Mouse (Mus musculus): ENCODE measurements around the gene 4833427G06Rik. TPM values are rescaled to one million over a fixed set of nuclear protein-coding genes. Genes with fewer than 3 reads are reported as not detected.

The 4833427G06Rik gene
- polyA plus RNA-seq, 1 experiment from 2014 or later = not detected

DNA sequence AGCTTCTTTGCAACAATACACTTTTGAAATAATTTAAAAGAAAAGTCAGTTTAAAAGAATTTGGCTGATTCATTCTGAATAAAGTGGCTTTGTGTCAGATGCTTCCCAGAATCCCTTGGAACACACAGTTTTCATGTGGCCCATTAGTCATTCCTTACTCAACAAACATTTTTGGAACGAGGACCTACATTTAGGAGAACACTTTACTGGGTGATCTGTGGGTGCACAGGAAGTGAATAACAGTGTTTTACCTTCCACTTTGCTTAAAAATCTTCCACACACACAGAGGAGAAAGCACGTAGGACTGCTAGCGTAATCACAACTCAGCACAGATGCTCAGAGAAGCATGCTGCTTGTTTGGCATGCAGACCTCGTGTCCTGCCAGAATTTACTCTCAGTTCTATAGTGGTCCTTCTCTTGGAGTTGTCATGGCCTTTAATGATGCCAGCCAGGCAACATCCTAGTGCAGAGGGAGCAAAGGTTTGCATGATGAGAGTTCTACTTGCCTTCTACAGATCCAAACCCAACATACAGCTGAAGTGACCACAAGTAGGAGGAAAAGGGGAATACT is 42.8 kb downstream of the 4833427G06Rik start:
- no peak overlapping the region for H3K4me2 ChIP-seq (ENCODE audit: low read depth, low read length)
- no peaks in the 10 kb centered on the region for H3K9me3 ChIP-seq (replicated peaks; ENCODE audit: control insufficient read depth, low read length)
- H3K36me3 ChIP-seq (replicated peaks; ENCODE audit: control insufficient read depth, insufficient read depth, low read depth, low read length) = no peaks in the 10 kb centered on the region
- H3K9ac ChIP-seq (replicated peaks; ENCODE audit: low read length) = no peak overlapping the region
- DNase-seq (ENCODE audit: low spot score) (no peak), ATAC-seq (replicated peaks; ENCODE audit: insufficient number of reproducible peaks, low FRiP score, low TSS enrichment, low read depth) (no peak)
- no peak overlapping the region for H3K27ac ChIP-seq (replicated peaks; ENCODE audit: low read depth, low read length)
- H3K4me1 ChIP-seq (ENCODE audit: control insufficient read depth, insufficient read depth, low read length) = no peaks in the 10 kb centered on the region
- H3K4me3 ChIP-seq (ENCODE audit: low read depth, low read length) = no peak overlapping the region
- 79% methylated on average over 4 of the region's 4 CpGs for WGBS
- no peaks in the 10 kb centered on the region for H3K27me3 ChIP-seq (ENCODE audit: control insufficient read depth, insufficient read depth, low read length)

DNA sequence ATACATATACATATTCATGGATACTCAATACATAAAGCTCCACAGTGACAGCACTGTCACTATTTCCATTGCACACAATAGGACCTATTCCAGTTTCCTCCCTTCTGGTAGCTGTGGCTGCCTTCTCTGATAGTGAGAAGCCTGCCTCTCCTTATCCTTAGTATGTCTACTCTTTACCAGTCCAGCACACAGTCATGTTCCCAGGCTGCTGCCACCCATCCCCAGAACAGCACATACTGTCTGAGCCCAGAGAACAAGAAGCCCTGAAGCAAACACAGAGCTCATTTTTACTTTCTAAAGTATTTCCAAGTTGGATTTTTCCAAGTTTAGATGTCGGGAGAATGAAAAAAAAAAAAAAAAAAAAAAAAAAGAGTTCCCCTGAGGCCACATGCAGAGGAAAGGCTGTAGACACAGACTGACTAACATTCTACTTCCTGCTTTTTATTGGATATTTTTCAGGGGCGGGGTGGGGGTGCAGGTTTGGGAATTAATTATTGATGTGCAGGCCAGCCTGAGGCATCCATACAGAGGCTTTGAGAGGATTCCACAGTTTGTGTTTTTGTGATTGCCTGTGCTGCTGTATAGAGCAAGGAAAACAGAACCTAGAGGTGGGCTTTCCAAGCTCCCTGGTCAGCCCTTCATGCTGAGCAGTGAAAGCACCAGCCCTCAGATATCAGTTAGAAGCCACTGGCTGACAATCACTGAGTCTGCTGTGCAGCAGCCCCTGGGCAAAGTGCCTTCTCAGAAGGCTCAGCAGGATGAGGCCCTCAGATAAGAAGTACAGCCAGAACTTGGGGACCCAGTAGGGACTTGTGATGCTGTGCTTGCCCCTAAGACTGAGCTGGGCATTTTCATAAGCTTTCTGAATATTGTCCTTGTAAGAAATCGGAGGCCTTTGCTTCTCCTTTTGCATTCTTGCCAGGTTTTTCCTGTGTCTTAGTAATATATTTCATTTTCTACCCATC is 45.2 kb downstream of the 4833427G06Rik start:
- DNase-seq (ENCODE audit: low spot score) (no peak), ATAC-seq (replicated peaks; ENCODE audit: insufficient number of reproducible peaks, low FRiP score, low TSS enrichment, low read depth) (no peak)
- H3K4me2 ChIP-seq (ENCODE audit: low read depth, low read length) = no peak overlapping the region
- no peaks in the 10 kb centered on the region for H3K4me1 ChIP-seq (ENCODE audit: control insufficient read depth, insufficient read depth, low read length)
- no peak overlapping the region for H3K4me3 ChIP-seq (ENCODE audit: low read depth, low read length)
- 65% methylated on average over 3 of the region's 3 CpGs for WGBS
- no peaks in the 10 kb centered on the region for H3K9me3 ChIP-seq (replicated peaks; ENCODE audit: control insufficient read depth, low read length)
- no peak overlapping the region for H3K27ac ChIP-seq (replicated peaks; ENCODE audit: low read depth, low read length)
- no peaks in the 10 kb centered on the region for H3K27me3 ChIP-seq (ENCODE audit: control insufficient read depth, insufficient read depth, low read length)
- H3K36me3 ChIP-seq (replicated peaks; ENCODE audit: control insufficient read depth, insufficient read depth, low read depth, low read length) = no peaks in the 10 kb centered on the region
- H3K9ac ChIP-seq (replicated peaks; ENCODE audit: low read length) = no peak overlapping the region

DNA sequence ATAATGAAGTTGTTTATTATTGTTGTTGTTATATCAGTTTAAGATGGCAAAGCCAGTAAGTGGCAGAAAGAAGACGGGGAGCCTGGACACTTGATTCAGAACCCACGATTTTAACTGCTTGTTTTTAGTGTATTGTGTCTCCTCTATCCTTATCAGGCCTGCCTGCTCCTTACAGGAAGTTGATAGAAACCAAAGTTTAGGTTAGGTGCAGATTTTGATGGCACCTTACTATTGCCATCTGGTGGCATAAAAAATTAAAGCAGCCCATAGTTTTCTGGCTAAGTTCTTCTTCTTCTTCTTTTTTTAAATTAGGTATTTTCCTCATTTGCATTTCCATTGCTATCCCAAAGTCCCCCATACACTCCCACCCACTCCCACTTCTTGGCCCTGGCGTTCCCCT is 49.7 kb downstream of the 4833427G06Rik start:
- H3K27me3 ChIP-seq (ENCODE audit: control insufficient read depth, insufficient read depth, low read length) = no peaks in the 10 kb centered on the region
- WGBS = 77% methylated on average over 3 of the region's 3 CpGs
- no peaks in the 10 kb centered on the region for H3K36me3 ChIP-seq (replicated peaks; ENCODE audit: control insufficient read depth, insufficient read depth, low read depth, low read length)
- DNase-seq (ENCODE audit: low spot score) = no peak
- no peaks in the 10 kb centered on the region for H3K9me3 ChIP-seq (replicated peaks; ENCODE audit: control insufficient read depth, low read length)
- H3K9ac ChIP-seq (replicated peaks; ENCODE audit: low read length) = no peak overlapping the region
- no peaks in the 10 kb centered on the region for H3K4me1 ChIP-seq (ENCODE audit: control insufficient read depth, insufficient read depth, low read length)
- H3K4me2 ChIP-seq (ENCODE audit: low read depth, low read length) = no peak overlapping the region
- H3K27ac ChIP-seq (replicated peaks; ENCODE audit: low read depth, low read length) = no peak overlapping the region
- H3K4me3 ChIP-seq (ENCODE audit: low read depth, low read length) = no peak overlapping the region
- ATAC-seq (replicated peaks; ENCODE audit: insufficient number of reproducible peaks, low FRiP score, low TSS enrichment, low read depth) = no peak

DNA sequence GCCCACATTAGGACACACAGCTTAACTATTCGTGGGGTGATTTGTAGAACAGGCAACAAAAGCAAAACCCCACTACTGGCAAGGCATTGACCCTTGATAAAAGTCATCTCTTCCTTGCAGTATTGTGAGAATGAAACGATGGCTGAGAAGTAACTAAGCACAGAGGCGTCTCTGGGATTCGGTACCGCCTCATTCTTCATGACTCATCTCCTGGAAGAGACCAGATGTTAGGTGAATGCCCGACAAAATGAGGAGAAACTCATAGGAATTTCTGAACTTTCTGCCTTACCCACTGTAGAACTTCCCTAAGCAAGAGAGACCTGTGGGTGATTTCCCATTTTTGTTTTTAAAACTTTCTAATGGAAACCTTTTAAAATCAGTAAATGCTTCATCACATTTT is 59.7 kb downstream of the 4833427G06Rik start:
- no peak for ATAC-seq (replicated peaks; ENCODE audit: insufficient number of reproducible peaks, low FRiP score, low TSS enrichment, low read depth)
- no peaks in the 10 kb centered on the region for H3K36me3 ChIP-seq (replicated peaks; ENCODE audit: control insufficient read depth, insufficient read depth, low read depth, low read length)
- H3K9me3 ChIP-seq (replicated peaks; ENCODE audit: control insufficient read depth, low read length) = no peaks in the 10 kb centered on the region
- no peaks in the 10 kb centered on the region for H3K4me1 ChIP-seq (ENCODE audit: control insufficient read depth, insufficient read depth, low read length)
- no peak overlapping the region for H3K9ac ChIP-seq (replicated peaks; ENCODE audit: low read length)
- H3K27me3 ChIP-seq (ENCODE audit: control insufficient read depth, insufficient read depth, low read length) = no peaks in the 10 kb centered on the region
- H3K27ac ChIP-seq (replicated peaks; ENCODE audit: low read depth, low read length) = no peak overlapping the region
- no peak overlapping the region for H3K4me2 ChIP-seq (ENCODE audit: low read depth, low read length)
- 84% methylated on average over 6 of the region's 6 CpGs for WGBS
- no peak for DNase-seq (ENCODE audit: low spot score)
- H3K4me3 ChIP-seq (ENCODE audit: low read depth, low read length) = no peak overlapping the region

DNA sequence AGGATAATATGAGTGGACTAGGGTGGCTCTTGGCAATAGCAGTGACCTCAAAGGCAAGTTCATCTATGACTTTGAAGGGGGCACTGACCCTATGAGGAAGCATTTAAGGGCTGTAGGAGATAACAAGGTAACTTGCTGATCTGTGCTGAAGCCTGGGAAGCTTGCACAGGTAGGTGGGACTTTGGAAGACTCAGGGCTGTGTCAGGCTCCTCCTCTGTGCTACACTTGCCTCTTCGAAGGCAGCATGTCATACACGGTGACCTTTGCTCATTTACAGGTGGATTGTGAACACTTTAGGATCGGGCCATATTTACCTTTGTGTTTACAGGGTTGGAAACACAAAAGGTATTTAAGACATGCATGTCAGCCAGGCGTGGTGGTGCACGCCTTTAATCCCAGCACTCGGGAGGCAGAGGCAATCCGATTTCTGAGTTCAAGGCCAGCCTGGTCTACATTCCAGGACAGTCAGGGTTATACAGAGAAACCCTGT is 60.3 kb downstream of the 4833427G06Rik start:
- Histone ChIP-seq H3K4me2 (ENCODE audit: low read depth, low read length) (no peak overlapping the region), H3K9me3 (replicated peaks; ENCODE audit: control insufficient read depth, low read length) (no peaks in the 10 kb centered on the region), H3K27me3 (ENCODE audit: control insufficient read depth, insufficient read depth, low read length) (no peaks in the 10 kb centered on the region), H3K36me3 (replicated peaks; ENCODE audit: control insufficient read depth, insufficient read depth, low read depth, low read length) (no peaks in the 10 kb centered on the region), H3K4me3 (ENCODE audit: low read depth, low read length) (no peak overlapping the region), H3K4me1 (ENCODE audit: control insufficient read depth, insufficient read depth, low read length) (no peaks in the 10 kb centered on the region), H3K27ac (replicated peaks; ENCODE audit: low read depth, low read length) (no peak overlapping the region), H3K9ac (replicated peaks; ENCODE audit: low read length) (no peak overlapping the region)
- WGBS = 91% methylated on average over 7 of the region's 7 CpGs
- no peak for DNase-seq (ENCODE audit: low spot score)
- no peak for ATAC-seq (replicated peaks; ENCODE audit: insufficient number of reproducible peaks, low FRiP score, low TSS enrichment, low read depth)

DNA sequence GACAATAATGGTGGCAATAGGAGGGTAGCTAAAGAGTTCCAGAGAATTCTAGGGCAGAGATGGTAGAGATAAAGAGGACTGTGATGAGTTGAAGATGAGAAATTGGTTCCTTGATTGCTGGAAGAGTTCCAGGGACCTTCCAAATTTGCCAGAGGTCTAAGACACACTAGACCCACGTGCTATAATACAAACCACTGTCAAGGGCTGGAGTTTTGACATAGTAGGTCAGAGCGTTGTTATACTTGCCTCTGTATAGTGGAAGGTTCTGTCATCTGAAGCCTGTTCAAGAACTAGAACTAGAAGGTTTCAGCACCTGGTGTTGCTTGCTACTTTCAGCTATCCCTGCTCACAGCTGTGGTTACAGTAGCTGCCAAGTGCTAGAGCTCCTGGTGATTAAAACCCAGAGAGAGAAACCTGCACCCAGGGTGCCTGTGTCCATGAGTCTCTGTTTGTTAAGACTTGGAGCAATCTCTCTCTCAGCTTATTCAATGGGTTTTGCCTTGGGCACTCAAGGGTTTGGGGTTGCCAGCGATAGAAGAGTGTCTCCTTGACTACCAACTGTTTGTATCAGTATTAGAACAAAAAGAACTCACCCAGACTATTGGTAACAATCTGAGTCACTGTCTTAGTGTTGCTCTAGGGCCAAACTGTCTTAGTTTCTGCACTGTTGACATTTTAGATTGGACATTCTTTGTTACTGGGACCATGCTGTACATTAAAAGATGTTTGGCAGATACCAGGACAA is 68.9 kb downstream of the 4833427G06Rik start:
- no peak for DNase-seq (ENCODE audit: low spot score)
- WGBS = 82% methylated on average over 3 of the region's 3 CpGs
- ATAC-seq (replicated peaks; ENCODE audit: insufficient number of reproducible peaks, low FRiP score, low TSS enrichment, low read depth) = no peak

DNA sequence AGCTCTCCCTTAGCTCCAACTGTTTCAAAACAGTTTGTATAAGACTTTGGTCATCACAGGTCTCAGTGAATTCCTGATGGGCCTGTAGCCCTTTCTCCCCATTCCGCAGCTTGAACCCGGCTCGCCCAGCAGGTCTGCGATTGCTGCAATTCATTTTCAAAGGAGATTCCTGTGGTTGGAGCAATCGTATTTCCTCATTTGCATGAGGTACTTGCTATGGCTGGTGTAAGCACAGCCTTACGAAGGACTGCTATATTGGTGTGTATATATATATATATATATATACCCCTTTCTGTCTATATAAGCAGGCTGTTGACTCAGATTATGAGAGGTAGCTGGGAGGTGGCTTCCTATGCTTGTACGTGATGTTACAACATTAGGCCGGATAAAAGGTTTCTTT is 69.6 kb downstream of the 4833427G06Rik start:
- WGBS = 70% methylated on average over 8 of the region's 8 CpGs
- no peaks in the 10 kb centered on the region for H3K4me1 ChIP-seq (ENCODE audit: control insufficient read depth, insufficient read depth, low read length)
- no peak overlapping the region for H3K27ac ChIP-seq (replicated peaks; ENCODE audit: low read depth, low read length)
- ATAC-seq (replicated peaks; ENCODE audit: insufficient number of reproducible peaks, low FRiP score, low TSS enrichment, low read depth) (no peak), DNase-seq (ENCODE audit: low spot score) (no peak)
- no peak overlapping the region for H3K4me3 ChIP-seq (ENCODE audit: low read depth, low read length)
- H3K4me2 ChIP-seq (ENCODE audit: low read depth, low read length) = no peak overlapping the region
- no peaks in the 10 kb centered on the region for H3K27me3 ChIP-seq (ENCODE audit: control insufficient read depth, insufficient read depth, low read length)
- H3K36me3 ChIP-seq (replicated peaks; ENCODE audit: control insufficient read depth, insufficient read depth, low read depth, low read length) = no peaks in the 10 kb centered on the region
- no peaks in the 10 kb centered on the region for H3K9me3 ChIP-seq (replicated peaks; ENCODE audit: control insufficient read depth, low read length)
- H3K9ac ChIP-seq (replicated peaks; ENCODE audit: low read length) = no peak overlapping the region

More for the DNA sequence above, 68.9 kb downstream of the 4833427G06Rik start:
- no peaks in the 10 kb centered on the region for H3K27me3 ChIP-seq (ENCODE audit: control insufficient read depth, insufficient read depth, low read length)
- H3K9me3 ChIP-seq (replicated peaks; ENCODE audit: control insufficient read depth, low read length) = no peaks in the 10 kb centered on the region
- no peaks in the 10 kb centered on the region for H3K36me3 ChIP-seq (replicated peaks; ENCODE audit: control insufficient read depth, insufficient read depth, low read depth, low read length)
- no peak overlapping the region for H3K9ac ChIP-seq (replicated peaks; ENCODE audit: low read length)
- H3K4me3 ChIP-seq (ENCODE audit: low read depth, low read length) = no peak overlapping the region
- no peak overlapping the region for H3K4me2 ChIP-seq (ENCODE audit: low read depth, low read length)
- no peak overlapping the region for H3K27ac ChIP-seq (replicated peaks; ENCODE audit: low read depth, low read length)
- H3K4me1 ChIP-seq (ENCODE audit: control insufficient read depth, insufficient read depth, low read length) = no peaks in the 10 kb centered on the region

All from embryonic facial prominence, embryonic 11.5 days (tissue).